25 mouse cellular contexts compared by ENCODE assay signal in the genomic region with DNA sequence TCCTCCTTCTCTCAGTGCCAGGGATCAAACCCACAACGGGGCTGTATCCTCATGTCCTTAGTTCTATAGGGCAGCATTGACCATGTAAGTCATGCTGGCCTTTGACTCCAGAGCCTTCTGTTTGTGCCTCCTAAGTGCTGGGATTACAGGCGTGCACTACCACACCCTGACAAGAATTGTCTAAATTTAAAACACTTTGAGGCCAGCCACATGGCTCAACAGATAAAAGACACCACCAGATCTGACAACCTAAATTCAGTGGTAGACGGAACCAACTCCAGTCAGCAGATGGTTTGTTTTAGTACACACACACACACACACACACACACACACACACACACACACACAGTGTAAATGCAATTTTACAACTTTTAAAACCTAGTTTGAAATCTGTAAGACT. TPM values are rescaled to one million over a fixed set of nuclear protein-coding genes. Genes with fewer than 3 reads are reported as not detected.
A peak's percentile ranks its signal among the peaks of the same experiment; 100 is the strongest.
DNase-seq lines count a peak whose midpoint lies in the region; ATAC-seq and TF ChIP-seq lines count a peak whose summit lies in the region.
"Had no signal": no experiment of that assay in that cellular context is flagged by ENCODE, and none has a peak within 500 bp of the region (broad histone marks: within the 10 kb centered on the region; RNA-seq: fewer than 3 reads in every experiment).

No protein-coding gene starts in this region.

- no peak overlapping the region for H3K4me3 ChIP-seq in liver, embryonic 13.5 days (replicated peaks)
- no peak overlapping the region for H3K4me3 ChIP-seq in liver, postnatal 0 days (ENCODE audit: low read depth, low read length)
- H3K4me3 ChIP-seq: embryonic facial prominence, embryonic 10.5 days; heart, embryonic 10.5 days had no signal

- H3K27ac ChIP-seq in liver, embryonic 13.5 days: no peak overlapping the region
- no peak overlapping the region for H3K27ac ChIP-seq in liver, postnatal 0 days (ENCODE audit: low read depth)
- H3K27ac ChIP-seq: embryonic facial prominence, embryonic 10.5 days; heart, embryonic 10.5 days; hindbrain, embryonic 14.5 days had no signal

- no peak overlapping the region for H3K9ac ChIP-seq in liver, embryonic 13.5 days
- no peak overlapping the region for H3K9ac ChIP-seq in liver, postnatal 0 days (replicated peaks)
- H3K9ac ChIP-seq: hindbrain, embryonic 14.5 days had no signal

- H3K9me3 ChIP-seq in liver, embryonic 13.5 days (replicated peaks): no peaks in the 10 kb centered on the region
- H3K9me3 ChIP-seq in liver, postnatal 0 days (ENCODE audit: low read length): no peaks in the 10 kb centered on the region
- H3K9me3 ChIP-seq: embryonic facial prominence, embryonic 10.5 days; heart, embryonic 10.5 days had no signal

- peaks cover 13% of the 10 kb centered on the region for H3K4me1 ChIP-seq in liver, embryonic 13.5 days (replicated peaks)
- no peaks in the 10 kb centered on the region for H3K4me1 ChIP-seq in liver, postnatal 0 days (ENCODE audit: insufficient read depth)
- H3K4me1 ChIP-seq: embryonic facial prominence, embryonic 10.5 days; heart, embryonic 10.5 days had no signal

- peak; percentile 81 for ATAC-seq in liver, embryonic 13.5 days (ENCODE audit: low read depth)
- peak; percentile 55; the same call in 1 of the 2 replicates for ATAC-seq in liver, postnatal 0 days
- ATAC-seq in CD4-positive, CD25-positive, alpha-beta regulatory T cell, adult 4 months: no peak
- ATAC-seq: activated CD4-positive, CD25-positive, alpha-beta regulatory T cell, adult 4 months; forebrain, embryonic 14.5 days; Patski had no signal

- peak; percentile 53; the same call in 1 of the 2 replicates for TF ChIP-seq EP300 in liver, postnatal 0 days (IDR thresholded peaks at IDR 0.05; ENCODE audit: low read depth)

- intact Hi-C loops in heart, postnatal 14 days (cut with DNase I): loop anchor here (2.0 to 5.0 kb wide), 2 partner anchors 143 to 189 kb away; no protein-coding TSS in a partner anchor

- no peak overlapping the region for H3K4me2 ChIP-seq in liver, embryonic 13.5 days
- no peak overlapping the region for H3K4me2 ChIP-seq in liver, postnatal 0 days (ENCODE audit: low read depth, low read length)
- H3K4me2 ChIP-seq: hindbrain, embryonic 14.5 days had no signal

- no peaks in the 10 kb centered on the region for H3K27me3 ChIP-seq in liver, embryonic 13.5 days
- H3K27me3 ChIP-seq in liver, postnatal 0 days (ENCODE audit: insufficient read depth, low read length): no peaks in the 10 kb centered on the region

- no peak for TF ChIP-seq CTCF in liver, postnatal 0 days (IDR thresholded peaks at IDR 0.05; ENCODE audit: low read depth)

- DNase-seq in heart, adult 11 months: peak; percentile 42
- no peak for DNase-seq in heart, postnatal 14 days
- peak; percentile 25 for DNase-seq in liver, embryonic 13.5 days
- no peak for DNase-seq in liver, postnatal 0 days
- no peak for DNase-seq in lung, postnatal 36 days
- DNase-seq in right cerebral cortex, postnatal 14 days: no peak
- DNase-seq: adrenal gland, postnatal 14 days; B cell, adult 2 months; cerebellum, adult 11 months; cerebellum, adult 9-11 months; gastrocnemius, postnatal 36 days; heart, adult 18-20 months; heart, postnatal 10 days had no signal

- H3K36me3 ChIP-seq in liver, embryonic 13.5 days: no peaks in the 10 kb centered on the region
- H3K36me3 ChIP-seq in liver, postnatal 0 days (replicated peaks; ENCODE audit: insufficient read depth, low read length): no peaks in the 10 kb centered on the region
- H3K36me3 ChIP-seq: embryonic facial prominence, embryonic 10.5 days; heart, embryonic 10.5 days had no signal

- WGBS in liver, embryonic 13.5 days (ENCODE audit: insufficient replicate concordance): 29% methylated on average over 3 of the region's 3 CpGs
- 57% methylated on average over 3 of the region's 3 CpGs for WGBS in liver, postnatal 0 days (ENCODE audit: insufficient replicate concordance)

RNA-seq across cellular contexts. Expression of a gene that starts 12.2 kb away (rescaled TPM):
- not detected for total RNA-seq in heart, postnatal 14 days (2021)
- polyA plus RNA-seq in liver, embryonic 13.5 days (2015; fragmentation: Nextera tagmentation; extraction: Ambion mirVana): 0.38 and 0.40 TPM in 2 replicates
- polyA plus RNA-seq in liver, postnatal 0 days (2015; fragmentation: Nextera tagmentation; extraction: Ambion mirVana): 0.19 and 0.20 TPM in 2 replicates
- not detected for polyA plus RNA-seq in CD4-positive, CD25-positive, alpha-beta regulatory T cell, adult 4 months (2017; shearing (Covaris generic))
- total RNA-seq: adrenal gland, adult 18-20 months; adrenal gland, postnatal 14 days; gastrocnemius, adult 8-10 months; gastrocnemius, postnatal 36 days; heart, adult 18-20 months; heart, postnatal 10 days; hematopoietic stem cell, adult 5-6 weeks had no signal
- polyA plus RNA-seq: activated CD4-positive, CD25-positive, alpha-beta regulatory T cell, adult 4 months; embryonic facial prominence, embryonic 10.5 days; heart, embryonic 14.5 days; Patski had no signal

RNA-seq across cellular contexts. Expression of a gene that starts 24.2 kb away (rescaled TPM):
- total RNA-seq in heart, postnatal 14 days (2021): not detected
- 0.32 TPM in 1 of 2 replicates, not detected in the other for polyA plus RNA-seq in liver, embryonic 13.5 days (2015; fragmentation: Nextera tagmentation; extraction: Ambion mirVana)
- polyA plus RNA-seq in liver, postnatal 0 days (2015; fragmentation: Nextera tagmentation; extraction: Ambion mirVana): 0.22 TPM in 2 replicates
- not detected for polyA plus RNA-seq in CD4-positive, CD25-positive, alpha-beta regulatory T cell, adult 4 months (2017; shearing (Covaris generic))
- total RNA-seq: adrenal gland, adult 18-20 months; adrenal gland, postnatal 14 days; gastrocnemius, adult 8-10 months; gastrocnemius, postnatal 36 days; heart, adult 18-20 months; heart, postnatal 10 days; hematopoietic stem cell, adult 5-6 weeks had no signal
- polyA plus RNA-seq: activated CD4-positive, CD25-positive, alpha-beta regulatory T cell, adult 4 months; embryonic facial prominence, embryonic 14.5 days; forebrain, embryonic 14.5 days; heart, embryonic 14.5 days; hindbrain, embryonic 14.5 days had no signal

RNA-seq across cellular contexts. Expression of a gene that starts 53.6 kb away (rescaled TPM):
- 10 to 100 TPM; 61.7 to 66.3 TPM for total RNA-seq in heart, postnatal 14 days (2021)
- polyA plus RNA-seq in liver, embryonic 13.5 days (2015; fragmentation: Nextera tagmentation; extraction: Ambion mirVana): 54.6 and 55.9 TPM in 2 replicates
- 34.4 TPM in 2 replicates for polyA plus RNA-seq in liver, postnatal 0 days (2015; fragmentation: Nextera tagmentation; extraction: Ambion mirVana)
- polyA plus RNA-seq in CD4-positive, CD25-positive, alpha-beta regulatory T cell, adult 4 months (2017; shearing (Covaris generic)): 100 to 1,000 TPM; 134 to 144 TPM

Comparison
In these comparisons a context has a peak if more than half of its experiments do, and no peak if none do; other contexts are left out.
1. DNase-seq: peak in heart, adult 11 months (single experiment) and liver, embryonic 13.5 days (single experiment); none in heart, postnatal 14 days (0 of 2), liver, postnatal 0 days (single experiment), lung, postnatal 36 days (single experiment) and right cerebral cortex, postnatal 14 days (single experiment).